Mouse (Mus musculus): Measurements from ENCODE around the gene Sag.

DNA sequence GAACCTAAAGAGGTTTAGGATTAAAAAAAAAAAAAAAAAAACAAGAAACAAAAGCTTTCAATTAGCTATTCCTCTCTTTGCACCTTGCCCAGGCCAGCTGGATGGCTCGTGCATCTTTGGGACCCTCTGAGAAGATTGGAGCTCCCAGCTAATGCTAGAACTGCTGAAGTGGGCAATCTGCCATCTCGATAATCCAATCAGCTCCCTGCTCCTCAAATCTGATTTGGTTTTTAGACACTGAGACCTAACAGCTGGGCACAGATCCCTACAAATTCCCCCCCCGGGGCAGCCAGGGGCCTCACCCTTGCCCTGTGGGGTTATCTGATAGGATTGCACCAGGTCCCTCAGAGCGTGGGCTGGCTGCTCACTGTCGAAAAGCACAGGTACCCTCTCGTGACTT, at the start of gene Sag:
- no peak for TF ChIP-seq CTCF (IDR thresholded peaks at IDR 0.05; ENCODE audit: low read depth, low read length)
- no peak for TF ChIP-seq POLR2A (IDR thresholded peaks at IDR 0.05; ENCODE audit: extremely low read depth, insufficient read depth, low read length)

Measured in liver, adult 2 months (tissue).